Mouse (Mus musculus): ENCODE data around the gene Hnf1b.

Gene Hnf1b

GRCm38 (mm10) chr11:83905756-83906155 lies 55.9 kb downstream of the Hnf1b start:
- DNase-seq = no peak

- no peak for DNase-seq
Measured at GRCm38 (mm10) chr11:83908376-83908775, 58.5 kb downstream of the Hnf1b start.

- DNase-seq = no peak
Measured at GRCm38 (mm10) chr11:83913824-83914311, 64.0 kb downstream of the Hnf1b start.

GRCm38 (mm10) chr11:83914501-83914900 lies 64.6 kb downstream of the Hnf1b start:
- DNase-seq = no peak

- DNase-seq = no peak
Measured at GRCm38 (mm10) chr11:83922600-83922999, 72.7 kb downstream of the Hnf1b start.

GRCm38 (mm10) chr11:83927097-83927496 lies 77.2 kb downstream of the Hnf1b start:
- DNase-seq = no peak

- no peak for DNase-seq
Measured at GRCm38 (mm10) chr11:83932506-83933106, 82.7 kb downstream of the Hnf1b start.

- DNase-seq = no peak
Measured at GRCm38 (mm10) chr11:83933376-83933775, 83.5 kb downstream of the Hnf1b start.

GRCm38 (mm10) chr11:83935986-83936665 lies 86.3 kb downstream of the Hnf1b start:
- peak; percentile 49 for DNase-seq

- DNase-seq = no peak
Measured at GRCm38 (mm10) chr11:83938556-83938955, 88.7 kb downstream of the Hnf1b start.

- DNase-seq = peak; percentile 87
Measured at GRCm38 (mm10) chr11:83941950-83942840, 92.3 kb downstream of the Hnf1b start, which contains the start of gene Ddx52. Ddx52 (plus strand) TSS chr11:83942062.

Data from cerebellum, adult 9-11 months (tissue).